ENCODE assay signal across 26 mouse cellular contexts in the genomic region with DNA sequence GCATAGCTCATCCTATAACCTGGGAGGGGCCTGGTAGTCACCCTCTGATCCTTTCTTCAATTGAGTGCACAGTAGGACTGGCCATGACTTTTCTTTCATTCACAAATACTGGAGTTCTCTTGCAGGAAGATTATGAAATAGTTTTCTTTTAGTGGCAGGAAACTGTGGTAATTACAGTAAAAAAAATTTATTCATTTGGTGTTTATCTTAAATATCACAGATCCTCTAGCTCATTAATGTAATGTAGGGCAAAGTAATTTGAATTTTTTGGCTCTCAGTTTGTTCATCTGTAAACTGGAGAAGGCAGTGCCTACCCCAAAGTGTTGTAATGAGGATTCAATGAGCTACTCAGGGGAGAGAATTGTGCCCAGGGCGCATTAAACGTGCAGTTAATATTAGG. TPM values are rescaled to one million over a fixed set of nuclear protein-coding genes. Genes with fewer than 3 reads are reported as not detected.
DNase-seq lines count a peak whose midpoint lies in the region; ATAC-seq and TF ChIP-seq lines count a peak whose summit lies in the region.
"Had no signal": no experiment of that assay in that cellular context is flagged by ENCODE, and none has a peak within 500 bp of the region (broad histone marks: within the 10 kb centered on the region; RNA-seq: fewer than 3 reads in every experiment).

No protein-coding gene starts in this region.

- intact Hi-C loops in heart, adult 2 months (cut with DNase I), result no loop called here
- intact Hi-C loops in left cerebral cortex, postnatal 25 days (cut with DNase I), result no loop called here

- peak overlapping the region; percentile 45 for H3K27ac ChIP-seq in heart, adult 2 months
- no peak overlapping the region for H3K27ac ChIP-seq in heart, embryonic 11.5 days (ENCODE audit: low read depth, low read length)
- H3K27ac ChIP-seq in limb, embryonic 15.5 days, result peak overlapping the region; percentile 69
- no peak overlapping the region for H3K27ac ChIP-seq in limb, embryonic 10.5 days

- WGBS in heart, adult 2 months, result 43% methylated on average over 2 of the region's 2 CpGs
- WGBS in heart, embryonic 11.5 days (ENCODE audit: insufficient replicate concordance), result 93% methylated on average over 2 of the region's 2 CpGs
- 48% methylated on average over 2 of the region's 2 CpGs for WGBS in limb, embryonic 15.5 days
- 96% methylated on average over 2 of the region's 2 CpGs for WGBS in limb, embryonic 10.5 days

- no peak for ATAC-seq in heart, embryonic 11.5 days (replicated peaks; ENCODE audit: insufficient number of reproducible peaks, low FRiP score, low TSS enrichment)
- ATAC-seq in limb, embryonic 15.5 days (ENCODE audit: insufficient number of reproducible peaks, low FRiP score, low TSS enrichment, low read depth), result no peak
- 0 out of 2 replicates have a peak, but pooled peaks have one; percentile 34 for ATAC-seq in common myeloid progenitor, adult 5-6 weeks (replicated peaks; ENCODE audit: low read depth, poor library complexity, severe bottlenecking)
- ATAC-seq: forebrain, embryonic 14.5 days; intestine, postnatal 0 days; liver, postnatal 0 days had no signal

- H3K4me1 ChIP-seq in heart, adult 2 months (ENCODE audit: control insufficient read depth, insufficient read depth, low read length), result peaks cover 16% of the 10 kb centered on the region
- H3K4me1 ChIP-seq in heart, embryonic 11.5 days (ENCODE audit: control insufficient read depth, insufficient read depth, low read length), result peaks cover 29% of the 10 kb centered on the region
- H3K4me1 ChIP-seq in limb, embryonic 15.5 days, result peaks cover 50% of the 10 kb centered on the region
- H3K4me1 ChIP-seq in limb, embryonic 10.5 days, result peaks cover 35% of the 10 kb centered on the region

- no peak for DNase-seq in heart, adult 2 months
- DNase-seq in limb, embryonic 10.5 days (ENCODE audit: low spot score), result no peak
- peak; percentile 60 for DNase-seq in 416B (ENCODE audit: low read depth)
- DNase-seq in left cerebral cortex, postnatal 25 days (ENCODE audit: low spot score in 2 of 2), result no peak
- no peak for DNase-seq in frontal cortex, adult 2 months (ENCODE audit: extremely low spot score in 1 of 2, low spot score in 1 of 2)
- DNase-seq: liver, postnatal 0 days; midbrain, embryonic 14.5 days; retina, postnatal 1 day; thymus, adult 2 months; thymus, postnatal 4 days had no signal

- TF ChIP-seq CTCF in heart, adult 2 months (IDR thresholded peaks at IDR 0.05), result no peak

- H3K79me2 ChIP-seq in heart, adult 2 months (replicated peaks; ENCODE audit: control insufficient read depth, insufficient read depth, low read length), result no peaks in the 10 kb centered on the region; the same call in 1 of the 2 replicates

- H3K4me3 ChIP-seq in heart, adult 2 months, result no peak overlapping the region
- H3K4me3 ChIP-seq in heart, embryonic 11.5 days (ENCODE audit: low read depth, low read length), result no peak overlapping the region
- H3K4me3 ChIP-seq in limb, embryonic 15.5 days, result no peak overlapping the region
- no peak overlapping the region for H3K4me3 ChIP-seq in limb, embryonic 10.5 days
- H3K4me3 ChIP-seq: heart, embryonic 10.5 days; hindbrain, embryonic 13.5 days; limb, embryonic 12.5 days; neural tube, embryonic 15.5 days had no signal

- H3K36me3 ChIP-seq in heart, adult 2 months (ENCODE audit: control insufficient read depth, insufficient read depth, low read length), result no peaks in the 10 kb centered on the region
- no peaks in the 10 kb centered on the region for H3K36me3 ChIP-seq in heart, embryonic 11.5 days (ENCODE audit: control insufficient read depth, insufficient read depth, low read length)
- no peaks in the 10 kb centered on the region for H3K36me3 ChIP-seq in limb, embryonic 15.5 days
- no peaks in the 10 kb centered on the region for H3K36me3 ChIP-seq in limb, embryonic 10.5 days
- H3K36me3 ChIP-seq: heart, embryonic 10.5 days; hindbrain, embryonic 13.5 days; limb, embryonic 12.5 days; neural tube, embryonic 15.5 days had no signal

- no peak overlapping the region for H3K9ac ChIP-seq in heart, adult 2 months (ENCODE audit: low read depth, low read length)
- H3K9ac ChIP-seq in heart, embryonic 11.5 days (ENCODE audit: low read depth, low read length), result no peak overlapping the region
- no peak overlapping the region for H3K9ac ChIP-seq in limb, embryonic 15.5 days
- H3K9ac ChIP-seq: limb, embryonic 12.5 days; liver, postnatal 0 days; neural tube, embryonic 15.5 days had no signal

- no peak overlapping the region for H3K4me2 ChIP-seq in heart, embryonic 11.5 days
- no peak overlapping the region for H3K4me2 ChIP-seq in limb, embryonic 15.5 days
- H3K4me2 ChIP-seq: hindbrain, embryonic 13.5 days; limb, embryonic 12.5 days; liver, embryonic 11.5 days; neural tube, embryonic 15.5 days had no signal

- no peaks in the 10 kb centered on the region for H3K9me3 ChIP-seq in heart, embryonic 11.5 days (replicated peaks; ENCODE audit: control insufficient read depth, low read length)
- no peaks in the 10 kb centered on the region for H3K9me3 ChIP-seq in limb, embryonic 15.5 days
- H3K9me3 ChIP-seq in limb, embryonic 10.5 days (replicated peaks), result no peaks in the 10 kb centered on the region
- H3K9me3 ChIP-seq: heart, embryonic 10.5 days; hindbrain, embryonic 13.5 days; limb, embryonic 12.5 days; neural tube, embryonic 15.5 days had no signal

- TF ChIP-seq POLR2A in heart, adult 2 months (IDR thresholded peaks at IDR 0.05; ENCODE audit: insufficient read depth, low read depth, low read length), result no peak

- no peak for TF ChIP-seq EP300 in heart, adult 2 months (IDR thresholded peaks at IDR 0.05; ENCODE audit: insufficient read depth, low read depth, low read length)

- no peaks in the 10 kb centered on the region for H3K27me3 ChIP-seq in heart, adult 2 months (ENCODE audit: control insufficient read depth, insufficient read depth, low read length)
- H3K27me3 ChIP-seq in heart, embryonic 11.5 days (ENCODE audit: control insufficient read depth, insufficient read depth, low read length), result no peaks in the 10 kb centered on the region
- no peaks in the 10 kb centered on the region for H3K27me3 ChIP-seq in limb, embryonic 15.5 days
- no peaks in the 10 kb centered on the region for H3K27me3 ChIP-seq in limb, embryonic 10.5 days (ENCODE audit: low read depth, poor library complexity, severe bottlenecking)
- H3K27me3 ChIP-seq: hindbrain, embryonic 13.5 days; limb, embryonic 12.5 days; neural tube, embryonic 15.5 days had no signal

RNA-seq across cellular contexts. Expression of gene Ubtd1, which starts 11.4 kb away (rescaled TPM):
- 10 to 100 TPM; 21.4 to 22.7 TPM for total RNA-seq in heart, adult 2 months (2021)
- polyA plus RNA-seq in heart, adult 2 months (2012; rRNA removed), result 27.3 and 37.3 TPM in 2 replicates
- 9.7 and 10.2 TPM in 2 replicates for polyA plus RNA-seq in heart, embryonic 11.5 days (2014; fragmentation: Nextera tagmentation; extraction: Ambion mirVana)
- polyA plus RNA-seq in limb, embryonic 15.5 days (2015; fragmentation: Nextera tagmentation; extraction: Ambion mirVana), result 28.1 and 30.8 TPM in 2 replicates
- 14.2 and 15.1 TPM in 2 replicates for polyA plus RNA-seq in limb, embryonic 10.5 days (2016; fragmentation: Nextera tagmentation; extraction: Ambion mirVana)
- 3.6 and 4.1 TPM in 2 replicates for total RNA-seq in common myeloid progenitor, adult 5-6 weeks (2017)
- 10 to 100 TPM; 10.7 to 13.6 TPM for total RNA-seq in left cerebral cortex, postnatal 25 days (2021)
- 21.6 and 21.9 TPM in 2 replicates for polyA plus RNA-seq in frontal cortex, adult 2 months (2012; rRNA removed)

RNA-seq across cellular contexts. Expression of gene Mms19, which starts 12.0 kb away (rescaled TPM):
- 10 to 100 TPM; 14.2 to 17.9 TPM for total RNA-seq in heart, adult 2 months (2021)
- 35.4 and 48.4 TPM in 2 replicates for polyA plus RNA-seq in heart, adult 2 months (2012; rRNA removed)
- 24.8 and 26.9 TPM in 2 replicates for polyA plus RNA-seq in heart, embryonic 11.5 days (2014; fragmentation: Nextera tagmentation; extraction: Ambion mirVana)
- 28.5 and 29.1 TPM in 2 replicates for polyA plus RNA-seq in limb, embryonic 15.5 days (2015; fragmentation: Nextera tagmentation; extraction: Ambion mirVana)
- 39.9 and 52.5 TPM in 2 replicates for polyA plus RNA-seq in limb, embryonic 10.5 days (2016; fragmentation: Nextera tagmentation; extraction: Ambion mirVana)
- 13.5 and 34.9 TPM in 2 replicates for total RNA-seq in common myeloid progenitor, adult 5-6 weeks (2017)
- 10 to 100 TPM; 23.7 to 27.0 TPM for total RNA-seq in left cerebral cortex, postnatal 25 days (2021)
- 56.3 and 61.7 TPM in 2 replicates for polyA plus RNA-seq in frontal cortex, adult 2 months (2012; rRNA removed)

RNA-seq across cellular contexts. Expression of gene Ankrd2, which starts 42.8 kb away (rescaled TPM):
- total RNA-seq in heart, adult 2 months (2021), result under 1 TPM; 0.20 to 0.42 TPM
- not detected in 2 replicates for polyA plus RNA-seq in heart, adult 2 months (2012; rRNA removed)
- not detected in 2 replicates for polyA plus RNA-seq in heart, embryonic 11.5 days (2014; fragmentation: Nextera tagmentation; extraction: Ambion mirVana)
- polyA plus RNA-seq in limb, embryonic 15.5 days (2015; fragmentation: Nextera tagmentation; extraction: Ambion mirVana), result 0.72 and 3.0 TPM in 2 replicates
- not detected in 2 replicates for polyA plus RNA-seq in limb, embryonic 10.5 days (2016; fragmentation: Nextera tagmentation; extraction: Ambion mirVana)
- total RNA-seq in common myeloid progenitor, adult 5-6 weeks (2017), result not detected in 2 replicates
- under 1 TPM in 1 of 2 experiments, not detected in 1; 0.30 TPM for total RNA-seq in left cerebral cortex, postnatal 25 days (2021)
- 0.16 and 0.55 TPM in 2 replicates for polyA plus RNA-seq in frontal cortex, adult 2 months (2012; rRNA removed)
- total RNA-seq: megakaryocyte-erythroid progenitor cell, adult 5-6 weeks; monocyte, adult 5-6 weeks had no signal
- polyA plus RNA-seq: activated CD4-positive, CD25-positive, alpha-beta regulatory T cell, adult 4 months; CD4-positive, CD25-positive, alpha-beta regulatory T cell, adult 4 months; heart, embryonic 10.5 days; heart, embryonic 16.5 days; liver, embryonic 11.5 days had no signal

RNA-seq across cellular contexts. Expression of gene Hoga1, which starts 52.4 kb away (rescaled TPM):
- total RNA-seq in heart, adult 2 months (2021), result 1 to 10 TPM; 1.6 to 2.3 TPM
- polyA plus RNA-seq in heart, adult 2 months (2012; rRNA removed), result 0.85 and 1.4 TPM in 2 replicates
- 0.72 and 1.6 TPM in 2 replicates for polyA plus RNA-seq in heart, embryonic 11.5 days (2014; fragmentation: Nextera tagmentation; extraction: Ambion mirVana)
- 1.0 and 1.8 TPM in 2 replicates for polyA plus RNA-seq in limb, embryonic 15.5 days (2015; fragmentation: Nextera tagmentation; extraction: Ambion mirVana)
- 1.1 and 1.3 TPM in 2 replicates for polyA plus RNA-seq in limb, embryonic 10.5 days (2016; fragmentation: Nextera tagmentation; extraction: Ambion mirVana)
- total RNA-seq in common myeloid progenitor, adult 5-6 weeks (2017), result not detected in 2 replicates
- total RNA-seq in left cerebral cortex, postnatal 25 days (2021), result 1 to 10 TPM; 3.1 to 5.0 TPM
- 1.5 and 2.0 TPM in 2 replicates for polyA plus RNA-seq in frontal cortex, adult 2 months (2012; rRNA removed)
- total RNA-seq: megakaryocyte-erythroid progenitor cell, adult 5-6 weeks; monocyte, adult 5-6 weeks had no signal
- polyA plus RNA-seq: activated CD4-positive, CD25-positive, alpha-beta regulatory T cell, adult 4 months; CD4-positive, CD25-positive, alpha-beta regulatory T cell, adult 4 months had no signal

RNA-seq across cellular contexts. Expression of gene 4933411K16Rik, which starts 59.1 kb away (rescaled TPM):
- total RNA-seq in heart, adult 2 months (2021), result under 1 TPM in 1 of 2 experiments, not detected in 1; 0.23 TPM
- 0.41 and 0.73 TPM in 2 replicates for polyA plus RNA-seq in heart, adult 2 months (2012; rRNA removed)
- polyA plus RNA-seq in heart, embryonic 11.5 days (2014; fragmentation: Nextera tagmentation; extraction: Ambion mirVana), result not detected in 2 replicates
- polyA plus RNA-seq in limb, embryonic 15.5 days (2015; fragmentation: Nextera tagmentation; extraction: Ambion mirVana), result not detected in 2 replicates
- polyA plus RNA-seq in limb, embryonic 10.5 days (2016; fragmentation: Nextera tagmentation; extraction: Ambion mirVana), result 0.24 TPM in 1 of 2 replicates, not detected in the other
- total RNA-seq in common myeloid progenitor, adult 5-6 weeks (2017), result not detected in 2 replicates
- under 1 TPM; 0.53 to 0.55 TPM for total RNA-seq in left cerebral cortex, postnatal 25 days (2021)
- 0.08 and 0.14 TPM in 2 replicates for polyA plus RNA-seq in frontal cortex, adult 2 months (2012; rRNA removed)
- total RNA-seq: megakaryocyte-erythroid progenitor cell, adult 5-6 weeks had no signal
- polyA plus RNA-seq: activated CD4-positive, CD25-positive, alpha-beta regulatory T cell, adult 4 months; CD4-positive, CD25-positive, alpha-beta regulatory T cell, adult 4 months; forebrain, embryonic 14.5 days; heart, embryonic 16.5 days; hindbrain, embryonic 13.5 days; limb, embryonic 12.5 days; midbrain, embryonic 14.5 days; neural tube, embryonic 15.5 days; stomach, embryonic 16.5 days had no signal

Comparison
In these comparisons a context has a peak if more than half of its experiments do, and no peak if none do; other contexts are left out.
1. H3K27ac ChIP-seq: peak in heart, adult 2 months (single experiment) and limb, embryonic 15.5 days (single experiment); none in heart, embryonic 11.5 days (single experiment) and limb, embryonic 10.5 days (single experiment).